Mouse (Mus musculus) liver, embryonic 14.5 days (tissue): ENCODE data around the gene Tmem121. TPM values are rescaled to one million over a fixed set of nuclear protein-coding genes. Genes with fewer than 3 reads are reported as not detected.
"Not testable (repeated sequence)": the region's sequence is repeated elsewhere in the genome, so short reads cannot be mapped to it uniquely, and the experiment has no call there.

Experiments used
- ATAC-seq: fragments of 200-750 bp; cut with Nextera tagmentation; 2 replicates; pipeline ENCODE4 v1.8.0; 2017; ENCODE audit warnings: moderate number of reproducible peaks, mild to moderate bottlenecking, moderate library complexity; ENCODE audit not compliant: insufficient read depth
- DNase-seq, 3 experiments: peaks; one replicate each; pipeline ENCODE4 v3.0.0-alpha.2; 2012 to 2013; ENCODE audit warnings: low read depth in 3 of 3, low spot score in 3 of 3
- H3K27ac ChIP-seq: fragments of 300-500 bp; sonication (generic); 2 replicates; pipeline ENCODE4 v1.5.1; 2014; ENCODE audit warnings: moderate library complexity, mild to moderate bottlenecking, control low read depth, inconsistent platforms
- H3K27me3 ChIP-seq: fragments of 300-500 bp; sonication (generic); 2 replicates; pipeline ENCODE4 v1.6.1; 2014; ENCODE audit warnings: mild to moderate bottlenecking, low read length, moderate library complexity; ENCODE audit not compliant: control insufficient read depth, insufficient read depth
- H3K36me3 ChIP-seq: fragments of 300-500 bp; sonication (generic); replicated peaks from 2 replicates; pipeline ENCODE4 v1.6.1; 2014; ENCODE audit warnings: low read depth; ENCODE audit not compliant: control insufficient read depth, insufficient read depth
- H3K4me1 ChIP-seq, 2 experiments: fragments of 200-500 bp in 1 of 2; fragments of 300-500 bp in 1 of 2; sonication (generic) in 1 of 2; replicated peaks; 2 replicates each; pipeline ENCODE4 v1.6.1; 2012 to 2014; ENCODE audit warnings: antibody characterized with exemption in 1 of 2, inconsistent platforms in 1 of 2, low read length in 1 of 2; ENCODE audit not compliant: control insufficient read depth in 2 of 2, insufficient read depth in 2 of 2
- H3K4me2 ChIP-seq: fragments of 300-500 bp; sonication (generic); 2 replicates; pipeline ENCODE4 v1.6.1; 2014; ENCODE audit warnings: low read depth, mild to moderate bottlenecking, control low read depth, moderate library complexity
- H3K4me3 ChIP-seq, 2 experiments: fragments of 200-500 bp in 1 of 2; fragments of 300-500 bp in 1 of 2; sonication (generic) in 1 of 2; 2 replicates each; pipeline ENCODE4 v1.5.1; 2012 to 2014; ENCODE audit warnings: low read depth in 2 of 2, low read length in 2 of 2, mild to moderate bottlenecking in 2 of 2, control low read depth in 1 of 2, inconsistent platforms in 1 of 2, moderate library complexity in 1 of 2; ENCODE audit not compliant: insufficient read depth in 1 of 2
- H3K9ac ChIP-seq: fragments of 300-500 bp; sonication (generic); replicated peaks from 2 replicates; pipeline ENCODE4 v1.6.1; 2014; ENCODE audit warnings: mild to moderate bottlenecking, control low read depth, moderate library complexity
- H3K9me3 ChIP-seq: fragments of 300-500 bp; sonication (generic); 2 replicates; pipeline ENCODE4 v1.6.1; 2016; ENCODE audit warnings: low read length, mixed read lengths; ENCODE audit not compliant: control insufficient read depth
- CTCF ChIP-seq: IDR thresholded peaks from 2 replicates; pipeline ENCODE4 v1.5.1; 2016; ENCODE audit warnings: antibody characterized with exemption, low read depth, control low read depth
- EP300 ChIP-seq: IDR thresholded peaks from 2 replicates; pipeline ENCODE4 v1.6.1; 2016; ENCODE audit warnings: antibody characterized with exemption, low read depth
- WGBS: fragments of 180-500 bp; shearing (Covaris S2); extraction: QIAGEN DNeasy Blood & Tissue Kit; methylation state at CpG from one replicate; pipeline ENCODE4 v1.1.7; 2014; ENCODE audit not compliant: insufficient replicate concordance; 5-methylcytosine and 5-hydroxymethylcytosine counted together
- polyA plus RNA-seq, 2 experiments: library from polyadenylated mRNA; depleted of rRNA in 1 of 2; stranded (reverse) in 1 of 2; unstranded in 1 of 2; fragments of >200 nt; fragmentation: Nextera tagmentation in 1 of 2; extraction: Ambion mirVana in 1 of 2; gene quantifications; 2 replicates each; pipeline versions ENCODE4 v1.2.1 to v1.2.3; 2012 to 2014

Gene Tmem121
- polyA plus RNA-seq, 2 experiments, result 0.11 to 0.29 TPM

DNA sequence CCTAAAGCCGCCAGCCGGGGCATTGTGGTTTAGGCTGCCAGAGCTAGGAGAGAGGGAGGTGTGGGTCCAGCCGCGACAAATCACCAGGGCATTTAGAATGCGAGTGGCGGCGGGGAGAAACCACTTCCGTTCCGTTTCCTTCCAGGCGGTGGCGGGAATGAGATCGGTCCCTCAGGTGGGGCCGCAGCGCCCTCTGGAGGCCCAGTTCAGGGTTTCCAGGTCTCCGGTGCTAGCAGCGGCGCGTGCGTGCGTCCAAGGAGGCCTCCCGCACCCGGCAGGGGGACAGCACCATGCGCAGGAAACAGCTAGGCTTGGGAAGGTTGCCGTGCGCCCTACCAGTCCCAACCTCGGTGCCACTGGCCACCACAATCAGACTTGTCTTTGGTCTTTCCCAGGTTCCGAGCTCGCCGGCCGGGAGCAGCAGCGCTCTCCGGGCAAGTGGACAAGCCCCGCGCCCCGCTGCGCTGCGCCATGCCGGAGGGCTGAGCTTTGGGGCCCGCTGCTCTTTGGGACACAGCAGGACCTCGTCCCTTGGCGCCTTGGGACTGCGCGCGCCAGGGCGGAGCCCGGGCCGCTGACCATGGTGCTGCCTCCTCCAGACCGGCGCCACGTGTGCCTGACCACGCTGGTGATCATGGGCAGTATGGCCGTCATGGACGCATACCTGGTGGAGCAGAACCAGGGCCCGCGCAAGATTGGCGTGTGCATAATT, 2.0 kb downstream of the Tmem121 start:
- Histone ChIP-seq H3K36me3 (no peaks in the 10 kb centered on the region), H3K4me3 (no peak overlapping the region), H3K4me2 (peak overlapping the region; percentile 54), H3K4me1 (no peaks in the 10 kb centered on the region), H3K9me3 (no peaks in the 10 kb centered on the region), H3K27me3 (peaks cover 34% of the 10 kb centered on the region), H3K9ac (no peak overlapping the region), H3K27ac (no peak overlapping the region)
- 4% methylated on average over 54 of the region's 56 CpGs for WGBS
- no peak for TF ChIP-seq EP300
- TF ChIP-seq CTCF, result peak; percentile 84
- DNase-seq, result peak; percentile 15 to 27 (median 19)
- peak; percentile 45; the same call in 1 of the 2 replicates for ATAC-seq

- 77% methylated on average over 51 of the region's 51 CpGs for WGBS
- Histone ChIP-seq H3K4me3 (no peak overlapping the region), H3K27me3 (peaks cover 34% of the 10 kb centered on the region), H3K9me3 (no peaks in the 10 kb centered on the region), H3K9ac (no peak overlapping the region), H3K27ac (no peak overlapping the region), H3K4me2 (no peak overlapping the region), H3K4me1 (no peaks in the 10 kb centered on the region), H3K36me3 (no peaks in the 10 kb centered on the region)
- ATAC-seq (no peak), DNase-seq (no peak)
- TF ChIP-seq CTCF (no peak), EP300 (no peak)
Measured at GRCm38 (mm10) chr12:113188349-113189055, 2.8 kb downstream of the Tmem121 start.

- Histone ChIP-seq H3K4me3 (no peak overlapping the region), H3K4me1 (no peaks in the 10 kb centered on the region), H3K9me3 (no peaks in the 10 kb centered on the region), H3K27me3 (peaks cover under 1% of the 10 kb centered on the region; the same call in 1 of the 2 replicates), H3K4me2 (no peak overlapping the region), H3K36me3 (no peaks in the 10 kb centered on the region), H3K9ac (no peak overlapping the region), H3K27ac (no peak overlapping the region)
- DNase-seq (no peak), ATAC-seq (no peak)
- 25% methylated on average over 2 of the region's 2 CpGs for WGBS
- TF ChIP-seq EP300 (no peak), CTCF (no peak)
Measured at GRCm38 (mm10) chr12:113193423-113193822, 7.7 kb downstream of the Tmem121 start.

DNA sequence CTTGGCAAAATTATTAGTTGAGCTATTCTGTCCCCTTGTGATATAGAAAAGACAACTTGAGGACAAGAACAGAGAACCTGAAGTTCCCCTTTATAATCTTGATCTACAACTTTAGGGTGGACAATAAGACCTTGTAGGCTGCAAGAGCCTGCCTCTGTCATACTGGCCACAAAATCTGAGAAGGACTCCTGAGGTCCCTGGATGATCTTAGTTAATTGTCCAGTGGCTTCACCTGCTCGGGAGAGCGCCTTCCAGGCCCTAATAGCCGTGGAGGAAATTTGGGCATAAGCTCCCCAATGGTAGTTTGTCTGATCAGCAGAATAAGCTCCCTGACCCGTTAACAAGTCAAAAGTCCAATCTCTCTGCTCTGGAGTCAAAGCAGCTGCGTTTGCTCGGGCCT, 13.4 kb downstream of the Tmem121 start:
- H3K4me3 ChIP-seq, H3K36me3 ChIP-seq, DNase-seq, H3K4me2 ChIP-seq, ATAC-seq, H3K4me1 ChIP-seq, H3K27ac ChIP-seq, H3K27me3 ChIP-seq, H3K9ac ChIP-seq, H3K9me3 ChIP-seq: not testable (repeated sequence)
- WGBS, result 76% methylated on average over 3 of the region's 6 CpGs

GRCm38 (mm10) chr12:113201301-113201700, 15.6 kb downstream of the Tmem121 start:
- Histone ChIP-seq H3K36me3 (no peaks in the 10 kb centered on the region), H3K4me3 (no peak overlapping the region), H3K4me2 (no peak overlapping the region), H3K27me3 (no peaks in the 10 kb centered on the region), H3K27ac (no peak overlapping the region), H3K9me3 (no peaks in the 10 kb centered on the region), H3K9ac (no peak overlapping the region), H3K4me1 (no peaks in the 10 kb centered on the region)
- no peak for DNase-seq
- TF ChIP-seq CTCF (no peak), EP300 (no peak)
- ATAC-seq, result no peak
- 67% methylated on average over 4 of the region's 4 CpGs for WGBS
